Mouse (Mus musculus) megakaryocyte-erythroid progenitor cell, adult 5-6 weeks (primary cell): ENCODE data around the gene Fam168a. TPM values are rescaled to one million over a fixed set of nuclear protein-coding genes. Genes with fewer than 3 reads are reported as not detected.

Source experiments
- ATAC-seq: replicated peaks from 2 replicates; pipeline ENCODE4 v1.8.0; 2016; ENCODE audit warnings: mild to moderate bottlenecking, inconsistent platforms; ENCODE audit not compliant: severe bottlenecking, poor library complexity, low FRiP score, low TSS enrichment
- total RNA-seq, 2 experiments: library from RNA; stranded (forward) in 1 of 2; stranded (reverse) in 1 of 2; fragments of 200-1000, 215-1000 nt in 1 of 2; fragments of >200 nt in 1 of 2; fragmentation: Nextera tagmentation in 1 of 2; gene quantifications; 2 replicates each; pipeline ENCODE4 v1.2.3; 2014 to 2017

The Fam168a gene
- total RNA-seq, 2 experiments from 2014 or later: 7.7 to 35.9 TPM

DNA sequence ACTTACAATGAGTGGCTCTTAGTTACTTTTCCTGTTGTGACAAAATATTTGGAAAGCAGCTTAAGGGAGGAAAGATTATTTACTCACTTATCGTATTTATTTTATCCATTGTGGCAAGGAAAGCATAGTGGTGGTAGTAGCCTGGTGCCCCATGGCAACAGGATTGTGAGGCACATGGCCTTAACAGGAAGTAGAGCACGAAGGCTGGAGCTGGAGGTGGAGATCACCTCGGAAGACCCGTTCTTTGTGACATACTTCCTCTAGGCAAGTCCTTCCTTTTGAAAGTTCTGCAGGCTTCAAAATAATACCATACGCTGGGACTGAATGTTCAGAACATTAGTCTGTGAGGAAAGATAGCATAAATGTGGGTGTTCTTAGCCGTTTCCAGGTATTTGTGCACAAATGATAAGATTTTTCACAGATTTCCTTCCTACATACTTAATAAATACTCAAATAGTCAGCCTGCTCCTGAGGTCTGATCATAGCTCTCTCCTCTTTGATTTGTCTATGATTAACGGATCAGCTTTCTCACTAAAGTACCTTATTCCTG lies 63.2 kb downstream of the Fam168a start:
- ATAC-seq: 0 out of 2 replicates have a peak, but pooled peaks have one; percentile 37

DNA sequence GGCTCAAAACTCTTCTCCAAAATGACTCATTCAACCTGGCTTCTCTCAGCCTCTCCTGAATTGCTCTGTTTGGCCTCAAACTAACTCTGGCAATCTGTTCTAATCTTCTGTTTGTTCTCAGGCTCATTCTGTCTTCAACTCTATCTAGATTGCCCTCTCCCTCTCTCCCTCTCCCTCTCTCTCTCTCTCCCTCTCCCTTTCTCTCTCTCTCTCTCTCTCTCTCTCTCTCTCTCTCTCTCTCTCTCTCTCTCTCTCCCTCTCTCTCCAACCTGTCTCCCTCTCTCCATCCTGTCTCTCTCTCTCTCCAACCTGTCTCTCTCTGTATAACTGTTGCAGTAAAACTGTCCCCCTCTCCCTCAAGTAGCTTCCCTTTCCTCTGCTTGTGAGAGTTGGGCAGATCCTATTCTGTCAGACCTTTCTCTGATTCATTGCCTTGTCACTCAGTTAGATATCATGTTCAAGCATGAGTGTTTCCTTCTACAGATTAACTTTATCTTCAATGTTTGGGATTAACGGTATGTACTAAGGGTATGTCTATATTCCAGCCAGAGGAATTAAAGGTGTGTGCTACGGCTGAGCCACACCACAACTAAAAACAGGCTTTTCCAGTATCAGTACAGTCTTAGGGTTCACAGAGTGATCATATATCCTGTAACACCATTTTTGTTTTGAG lies 64.4 kb downstream of the Fam168a start:
- ATAC-seq: no peak

DNA sequence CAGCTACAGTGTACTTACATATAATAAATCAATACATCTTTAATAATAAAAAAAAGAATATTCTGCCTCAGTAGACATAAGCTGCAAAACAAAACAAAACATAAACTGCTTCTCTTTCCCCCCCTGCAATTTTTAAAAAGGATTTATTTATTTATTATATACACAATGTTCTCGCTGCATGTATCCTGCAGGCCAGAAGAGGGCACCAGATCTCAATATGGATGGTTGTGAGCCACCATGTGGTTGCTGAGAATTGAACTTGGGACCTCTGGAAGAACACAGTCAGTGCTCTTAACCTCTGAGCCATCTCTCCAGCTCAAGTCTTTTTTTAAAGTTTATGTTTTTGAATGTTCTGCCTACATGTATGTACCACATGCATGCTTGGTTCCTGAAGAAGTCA lies 67.8 kb downstream of the Fam168a start:
- no peak for ATAC-seq

DNA sequence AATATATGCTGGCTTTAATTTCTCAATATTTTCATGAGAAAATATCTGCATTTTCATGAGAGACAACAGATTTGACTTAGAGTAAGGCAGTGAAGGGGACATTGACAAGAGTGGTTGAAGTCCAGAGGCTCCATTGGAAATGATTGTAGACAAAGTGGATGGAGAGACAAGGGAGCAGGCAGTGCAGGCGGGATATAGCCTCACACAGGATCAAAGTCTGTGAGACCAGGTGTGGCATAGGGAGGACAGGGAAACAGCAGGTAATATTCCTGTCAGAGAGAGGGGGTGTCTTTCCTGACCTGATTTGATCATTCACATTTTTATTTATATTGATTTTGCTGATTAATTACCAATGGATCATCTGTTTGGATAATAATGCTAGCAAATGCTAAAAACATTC lies 69.4 kb downstream of the Fam168a start:
- ATAC-seq: no peak

DNA sequence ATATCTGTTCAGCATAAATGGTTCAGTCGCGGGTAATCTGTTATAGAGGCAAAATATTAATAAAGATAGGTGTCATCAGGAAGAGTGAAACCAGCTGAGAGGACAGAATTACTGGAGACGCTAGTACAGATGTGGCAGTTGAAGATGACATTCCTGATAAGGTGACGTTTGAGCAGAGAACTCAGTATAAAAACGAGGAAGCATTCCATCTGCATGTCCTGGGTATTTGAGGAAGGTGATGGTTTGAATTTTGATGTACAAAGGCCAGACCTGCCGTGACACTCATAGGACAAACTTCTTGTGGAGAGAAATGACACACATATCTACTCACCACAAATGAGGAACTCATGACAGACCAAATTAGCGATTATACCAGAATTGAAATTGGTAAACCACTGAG lies 73.8 kb downstream of the Fam168a start:
- ATAC-seq: peak; percentile 64

DNA sequence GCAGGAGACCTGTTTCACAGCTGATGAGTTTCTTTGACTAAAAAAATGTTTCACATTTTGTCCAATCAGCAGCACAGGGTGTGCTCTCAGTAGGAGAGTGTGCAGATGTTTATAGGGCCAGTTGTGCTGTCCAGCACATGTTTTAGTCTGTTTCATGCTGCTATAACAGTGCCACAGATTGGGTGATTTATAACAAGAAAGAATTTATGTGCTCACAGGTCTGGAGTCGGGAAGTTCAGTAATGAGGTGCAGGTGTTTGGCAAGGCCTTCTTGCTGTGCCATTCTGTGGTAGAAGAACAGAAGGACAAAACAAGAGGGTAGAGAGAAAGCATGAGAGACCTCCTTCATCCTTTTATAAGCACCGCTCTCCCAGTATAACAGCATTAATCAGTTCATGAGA lies 78.2 kb downstream of the Fam168a start:
- no peak for ATAC-seq

DNA sequence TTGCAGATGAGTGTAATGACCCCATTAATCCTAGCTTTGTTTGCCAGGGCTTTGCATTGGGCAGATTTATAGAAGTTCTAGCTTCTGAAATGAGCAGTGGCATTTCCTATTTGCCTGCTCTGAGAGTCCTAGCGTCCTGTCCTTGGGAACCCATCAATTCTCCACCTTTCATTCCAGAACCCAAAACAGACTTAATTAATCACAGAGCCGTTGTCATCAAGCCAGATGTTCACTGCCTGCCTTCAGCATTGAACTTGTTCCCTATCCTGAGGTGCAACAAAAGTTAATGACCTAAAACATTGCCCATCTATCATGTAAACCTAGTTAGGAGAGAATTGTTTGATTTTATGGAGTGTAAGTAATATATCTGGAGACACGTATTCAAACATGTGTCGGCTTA lies 79.0 kb downstream of the Fam168a start:
- ATAC-seq: no peak

DNA sequence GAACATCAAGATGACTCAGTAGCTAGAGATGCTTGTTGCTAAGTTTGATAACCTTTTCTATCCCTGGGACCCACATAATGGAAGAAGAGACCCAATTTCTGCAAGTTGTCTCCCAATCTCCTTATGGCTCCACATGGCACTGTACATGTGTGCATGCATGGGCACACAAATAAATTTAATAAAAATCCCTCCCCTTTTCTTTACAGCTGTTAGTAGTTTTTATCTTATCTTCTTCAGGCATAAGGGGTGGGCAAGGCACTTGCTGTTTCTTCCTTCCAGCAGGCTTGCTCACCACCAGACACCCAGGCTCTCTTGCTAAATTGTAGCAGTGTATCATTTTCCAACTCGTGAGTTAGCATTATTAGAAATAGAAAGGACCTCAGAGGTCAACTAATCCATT lies 79.6 kb downstream of the Fam168a start:
- peak; percentile 96 for ATAC-seq

DNA sequence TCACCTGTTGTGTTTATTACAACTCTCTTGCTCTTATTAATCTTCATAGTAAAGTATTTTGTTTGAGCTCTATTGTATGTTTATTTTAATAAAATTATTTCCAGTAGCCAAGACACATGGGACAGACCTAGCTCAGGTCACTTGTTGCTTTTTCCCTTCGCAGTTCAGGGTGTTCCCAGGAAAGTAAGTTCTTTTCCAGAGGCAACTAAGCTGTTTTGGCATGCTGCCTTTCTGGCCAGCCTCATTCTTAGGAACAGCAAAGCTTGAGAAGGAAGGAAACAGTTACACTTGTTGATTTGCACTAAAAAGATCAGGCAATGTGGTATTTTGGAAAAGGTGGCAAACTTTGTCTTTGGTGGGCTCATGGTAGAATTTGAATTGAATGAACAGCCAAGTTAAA lies 81.9 kb downstream of the Fam168a start:
- no peak for ATAC-seq

DNA sequence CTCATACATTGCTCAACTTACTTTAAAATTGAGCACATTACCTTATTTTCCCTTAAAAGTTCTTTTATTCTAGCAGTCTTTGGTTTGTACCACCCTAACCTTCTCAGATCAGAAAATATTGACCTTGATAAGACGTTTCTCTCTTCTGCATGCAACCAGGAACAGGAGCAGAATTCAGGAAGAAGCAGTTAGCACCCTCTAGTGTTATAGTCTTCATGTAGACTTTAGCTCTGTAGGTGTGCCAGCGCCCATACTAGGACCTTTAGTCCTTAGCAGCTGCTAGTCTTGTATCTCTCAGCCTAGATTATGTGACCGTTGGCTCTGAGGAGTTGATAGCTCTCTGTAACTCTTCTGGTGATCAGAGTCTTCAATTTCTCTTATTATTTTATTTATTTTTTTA lies 92.4 kb downstream of the Fam168a start:
- peak; percentile 89 for ATAC-seq

DNA sequence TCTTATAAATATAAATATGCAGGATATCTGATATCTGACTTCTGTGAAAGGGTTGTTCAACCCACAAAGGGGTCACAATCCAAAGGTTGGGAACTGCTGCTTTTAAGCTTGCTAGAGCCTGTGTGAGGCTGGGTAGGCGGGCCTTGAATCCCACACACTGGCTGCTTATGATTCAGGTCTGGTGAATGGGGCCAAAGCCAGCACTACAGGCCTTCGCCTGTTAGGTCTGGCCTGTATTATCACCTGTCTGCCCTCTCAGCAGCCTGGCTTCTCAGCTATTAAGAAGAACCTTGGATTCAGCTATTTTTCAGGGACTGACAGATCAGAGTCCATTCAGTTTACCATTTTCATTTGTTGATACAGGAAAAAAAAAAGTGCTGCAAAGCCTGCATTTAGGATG lies 99.0 kb downstream of the Fam168a start:
- ATAC-seq: no peak

DNA sequence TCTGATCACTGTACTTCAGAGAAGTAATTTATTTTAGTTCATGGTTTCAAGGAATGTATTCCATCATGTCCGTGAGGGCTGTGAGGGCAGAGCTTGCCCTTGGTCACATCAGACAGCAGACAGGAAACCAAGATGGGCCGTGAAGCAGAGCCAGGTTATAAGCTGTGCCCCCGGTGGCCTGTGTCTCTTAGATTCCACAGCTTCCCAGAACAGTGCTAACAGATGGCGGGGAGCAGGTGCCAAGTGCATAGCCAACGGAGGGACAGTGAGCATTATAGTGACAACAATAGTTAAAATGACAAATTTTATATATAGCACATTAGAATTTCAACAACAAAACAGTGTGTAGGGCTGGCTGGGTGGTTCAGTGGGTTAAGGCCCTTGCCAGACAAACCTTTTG lies 105.5 kb downstream of the Fam168a start:
- ATAC-seq: no peak

DNA sequence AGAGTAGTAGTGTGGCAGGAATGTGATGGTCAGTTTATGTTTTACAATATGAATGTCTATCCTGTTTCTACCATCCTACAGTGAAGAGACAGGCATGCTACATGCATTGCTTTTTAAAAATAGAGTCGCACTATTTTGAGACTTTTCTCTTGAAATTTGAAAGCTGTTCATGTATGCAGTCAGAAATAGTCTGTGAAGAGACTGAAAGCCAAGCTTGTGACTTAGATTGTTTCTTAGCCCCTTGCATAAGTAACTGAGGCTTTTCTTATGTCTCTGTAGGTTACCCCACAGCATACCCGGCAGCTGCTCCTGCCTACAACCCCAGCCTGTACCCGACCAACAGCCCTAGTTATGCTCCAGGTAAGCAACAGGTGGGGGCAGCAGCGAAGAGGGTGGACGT lies 106.2 kb downstream of the Fam168a start:
- ATAC-seq: no peak

DNA sequence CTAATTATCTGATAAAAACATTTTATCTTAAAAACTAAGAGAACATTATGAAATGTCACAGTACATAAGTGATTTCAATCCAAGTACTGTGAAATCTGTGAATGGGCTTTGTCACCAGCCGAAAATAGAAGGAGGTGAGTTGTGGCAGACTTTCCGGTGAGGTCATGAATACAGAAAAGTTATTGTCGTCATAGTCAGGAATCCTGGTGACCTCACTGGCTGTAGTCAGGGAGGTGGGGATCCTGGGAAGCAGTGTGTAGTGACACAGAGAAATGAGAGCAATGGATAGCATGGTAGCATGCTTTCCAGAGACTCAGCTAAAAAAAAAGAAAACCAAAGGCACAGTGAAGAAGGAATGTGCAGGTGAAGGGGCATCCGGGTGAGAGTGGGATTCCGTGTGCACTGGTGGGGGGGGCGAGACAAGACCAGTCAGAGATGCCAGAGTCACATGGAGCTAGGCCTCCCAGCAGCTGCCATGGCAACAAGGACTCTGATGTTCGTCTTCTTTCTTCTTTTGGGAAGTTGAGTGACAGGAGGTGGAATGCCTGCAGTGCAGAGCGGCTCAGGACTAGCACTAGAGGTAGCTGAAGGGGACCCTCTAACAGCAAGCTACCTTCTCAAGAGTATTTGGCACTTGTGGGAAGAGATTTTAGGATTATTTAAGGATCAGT lies 109.6 kb downstream of the Fam168a start:
- ATAC-seq: no peak

DNA sequence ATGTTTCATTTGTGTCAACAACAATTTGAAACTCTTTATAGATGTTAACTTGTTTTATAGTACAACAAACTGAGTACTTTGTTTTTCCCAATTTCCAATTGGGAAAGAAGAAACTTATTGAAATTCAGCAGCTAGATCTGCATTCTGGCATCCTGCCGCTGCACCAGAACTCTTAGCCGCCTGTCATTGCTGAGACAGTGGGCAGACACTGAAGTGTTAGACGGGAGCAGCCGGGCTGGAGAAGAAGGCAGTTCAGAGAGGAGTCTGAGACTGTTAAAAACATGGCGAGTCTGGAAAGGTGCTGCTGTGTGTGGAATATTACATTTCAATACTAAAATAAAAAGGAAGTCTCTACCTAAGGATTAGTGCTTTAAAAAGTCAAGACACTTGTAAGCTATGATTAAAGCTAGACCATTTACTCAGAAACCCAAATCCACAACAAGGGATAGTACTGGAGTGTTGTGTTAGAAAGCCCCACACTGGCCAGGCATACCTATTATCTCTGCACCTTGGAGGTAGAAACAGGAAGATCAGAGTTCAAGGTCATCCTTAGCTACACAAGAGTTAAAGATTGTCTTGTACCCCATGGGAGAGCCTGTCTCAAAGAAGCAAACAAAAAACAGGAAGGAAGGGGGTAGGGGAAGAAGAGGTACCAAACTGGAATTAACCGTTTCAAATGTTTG lies 110.5 kb downstream of the Fam168a start:
- no peak for ATAC-seq

DNA sequence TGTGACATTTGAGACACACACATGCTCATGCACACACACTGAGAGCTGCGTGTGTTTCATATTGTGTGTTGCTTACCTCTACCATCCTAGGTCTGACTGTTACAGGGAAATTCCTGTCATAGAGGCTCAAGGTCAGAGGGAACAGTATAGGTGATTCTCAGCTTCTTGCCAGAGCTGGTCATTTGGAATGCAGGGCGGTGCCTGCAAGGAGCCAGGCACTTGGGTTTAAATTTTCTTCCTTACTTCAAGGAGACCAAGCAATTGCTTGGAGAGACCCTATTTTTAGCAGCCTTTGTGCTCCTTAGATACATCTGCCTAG lies 111.0 kb downstream of the Fam168a start:
- no peak for ATAC-seq

DNA sequence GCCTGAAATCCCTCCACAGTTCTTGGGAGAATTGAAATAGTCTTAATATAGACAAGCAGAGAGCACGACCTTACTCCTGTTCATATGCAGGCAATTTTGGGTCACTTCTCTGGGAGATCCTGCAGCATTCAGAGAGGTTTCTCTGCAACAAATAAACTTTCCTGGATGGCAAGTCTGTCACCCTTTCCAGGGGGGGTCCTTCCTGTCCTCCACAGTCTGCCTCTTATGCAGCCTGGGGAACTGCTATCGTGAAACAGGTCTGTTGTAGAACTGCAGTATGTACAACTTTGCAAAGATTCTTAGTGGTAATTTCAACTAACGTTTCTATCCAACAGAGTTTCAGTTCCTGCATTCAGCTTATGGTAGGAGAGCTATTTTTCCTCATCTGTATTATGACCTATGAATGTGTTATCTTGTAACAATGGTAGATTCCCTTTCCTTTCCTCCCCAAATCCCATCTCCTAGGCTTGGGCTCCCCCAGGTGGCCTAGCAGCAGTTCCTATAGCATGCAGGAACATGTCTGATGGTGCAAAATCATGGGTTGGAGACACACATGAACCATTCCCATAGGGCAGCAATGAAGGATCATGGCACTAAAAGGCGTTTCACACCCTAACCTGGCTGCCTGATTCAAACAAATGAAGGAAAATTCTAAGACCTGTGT lies 112.1 kb downstream of the Fam168a start:
- no peak for ATAC-seq

DNA sequence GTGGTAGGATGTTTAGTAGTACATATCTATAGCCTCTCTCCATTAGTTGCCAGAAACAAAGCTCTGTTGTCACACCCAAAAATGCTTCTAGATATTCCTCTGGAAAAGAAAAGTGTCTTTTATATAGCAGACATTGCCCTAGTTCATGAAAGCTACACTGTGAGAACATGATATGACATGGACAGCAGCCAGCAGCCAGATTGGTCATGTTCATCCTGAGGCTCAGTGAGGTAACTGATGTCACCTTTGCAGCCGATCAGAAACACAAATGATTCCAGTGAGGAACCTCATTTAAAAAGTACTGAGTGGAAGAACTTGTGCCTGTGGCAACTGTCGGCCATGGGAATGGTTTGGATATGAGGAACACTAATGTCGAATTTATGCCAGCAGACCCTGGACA lies 118.2 kb downstream of the Fam168a start:
- ATAC-seq: no peak

DNA sequence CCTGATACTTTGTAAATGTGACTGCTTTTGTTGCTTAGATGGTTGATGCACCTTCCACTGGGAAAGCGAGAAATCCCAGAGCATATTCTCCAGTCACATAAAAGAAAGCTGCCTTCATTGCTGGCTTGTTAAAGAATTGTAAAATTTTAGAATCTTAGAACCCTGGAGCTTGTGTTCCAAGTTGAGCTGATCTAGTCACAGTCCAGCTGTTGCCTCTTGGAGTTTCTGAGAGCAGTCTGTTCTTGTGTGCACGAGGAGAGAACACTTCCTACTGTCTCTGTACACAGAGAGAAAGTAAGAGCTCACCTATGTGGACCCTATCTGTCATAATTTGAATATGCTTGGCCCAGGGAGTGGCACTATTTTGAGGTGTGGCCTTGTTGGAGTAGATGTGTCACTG lies 122.1 kb downstream of the Fam168a start:
- ATAC-seq: no peak

DNA sequence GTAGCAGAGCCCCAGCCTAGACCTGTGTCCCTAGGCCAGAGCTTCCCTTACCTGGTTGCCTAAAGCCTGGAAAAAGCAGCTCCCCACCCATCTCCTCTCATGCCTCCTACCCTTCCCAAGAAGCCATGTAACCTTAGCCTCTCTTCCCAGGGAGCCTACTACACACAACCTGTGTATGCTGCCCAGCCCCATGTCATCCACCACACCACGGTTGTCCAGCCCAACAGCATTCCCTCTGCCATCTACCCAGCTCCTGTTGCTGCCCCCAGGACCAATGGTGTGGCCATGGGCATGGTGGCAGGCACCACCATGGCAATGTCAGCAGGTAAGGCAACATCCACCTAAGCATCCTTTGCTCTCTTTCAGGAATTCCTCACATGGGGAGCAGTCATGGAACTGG lies 127.4 kb downstream of the Fam168a start:
- no peak for ATAC-seq
